Mouse (Mus musculus): ENCODE measurements around the gene Fzd7. TPM values are rescaled to one million over a fixed set of nuclear protein-coding genes. Genes with fewer than 3 reads are reported as not detected.
A peak's percentile ranks its signal among the peaks of the same experiment; 100 is the strongest.

Gene Fzd7
- polyA plus RNA-seq, 1 experiment from 2014 or later, result 5.4 TPM

GRCm38 (mm10) chr1:59470766-59471165 is 11.5 kb upstream of the Fzd7 start:
- no peak for ATAC-seq (ENCODE audit: insufficient number of reproducible peaks, insufficient read depth, low FRiP score, low read depth)
- no peak overlapping the region for H3K4me3 ChIP-seq (ENCODE audit: control insufficient read depth in 1 of 2, insufficient read depth in 1 of 2, low read depth in 1 of 2, low read length in 2 of 2)
- no peaks in the 10 kb centered on the region for H3K36me3 ChIP-seq (ENCODE audit: control insufficient read depth, insufficient read depth, low read length)
- no peak overlapping the region for H3K27ac ChIP-seq (replicated peaks in 1 of 2; ENCODE audit: control insufficient read depth in 1 of 2, insufficient read depth in 1 of 2, low read depth in 2 of 2, low read length in 2 of 2)
- H3K9me3 ChIP-seq (ENCODE audit: control insufficient read depth, low read length), result no peaks in the 10 kb centered on the region
- peaks cover 2 to 8% of the 10 kb centered on the region in 2 experiments for H3K4me1 ChIP-seq (ENCODE audit: control insufficient read depth in 2 of 2, insufficient read depth in 2 of 2, low read length in 2 of 2)
- 63% methylated on average over 4 of the region's 4 CpGs for WGBS
- H3K27me3 ChIP-seq (ENCODE audit: control insufficient read depth, insufficient read depth, low read length), result peaks cover 54% of the 10 kb centered on the region
- no peak overlapping the region for H3K9ac ChIP-seq (ENCODE audit: low read length)
- no peak overlapping the region for H3K4me2 ChIP-seq (ENCODE audit: low read length)

GRCm38 (mm10) chr1:59472368-59473180 is 9.7 kb upstream of the Fzd7 start:
- Histone ChIP-seq H3K9ac (ENCODE audit: low read length) (no peak overlapping the region), H3K9me3 (ENCODE audit: control insufficient read depth, low read length) (no peaks in the 10 kb centered on the region), H3K36me3 (ENCODE audit: control insufficient read depth, insufficient read depth, low read length) (no peaks in the 10 kb centered on the region), H3K4me3 (ENCODE audit: control insufficient read depth in 1 of 2, insufficient read depth in 1 of 2, low read depth in 1 of 2, low read length in 2 of 2) (no peak overlapping the region), H3K4me2 (ENCODE audit: low read length) (0 out of 2 replicates have a peak overlapping the region, but pooled peaks have one; percentile 2), H3K27me3 (ENCODE audit: control insufficient read depth, insufficient read depth, low read length) (peaks cover 53% of the 10 kb centered on the region), H3K4me1 (ENCODE audit: control insufficient read depth in 2 of 2, insufficient read depth in 2 of 2, low read length in 2 of 2) (peaks cover 2 to 8% of the 10 kb centered on the region in 2 experiments; a peak in 3 of 4 replicates), H3K27ac (replicated peaks in 1 of 2; ENCODE audit: control insufficient read depth in 1 of 2, insufficient read depth in 1 of 2, low read depth in 2 of 2, low read length in 2 of 2) (no peak overlapping the region)
- no peak for ATAC-seq (ENCODE audit: insufficient number of reproducible peaks, insufficient read depth, low FRiP score, low read depth)
- 9% methylated on average over 9 of the region's 11 CpGs for WGBS

DNA sequence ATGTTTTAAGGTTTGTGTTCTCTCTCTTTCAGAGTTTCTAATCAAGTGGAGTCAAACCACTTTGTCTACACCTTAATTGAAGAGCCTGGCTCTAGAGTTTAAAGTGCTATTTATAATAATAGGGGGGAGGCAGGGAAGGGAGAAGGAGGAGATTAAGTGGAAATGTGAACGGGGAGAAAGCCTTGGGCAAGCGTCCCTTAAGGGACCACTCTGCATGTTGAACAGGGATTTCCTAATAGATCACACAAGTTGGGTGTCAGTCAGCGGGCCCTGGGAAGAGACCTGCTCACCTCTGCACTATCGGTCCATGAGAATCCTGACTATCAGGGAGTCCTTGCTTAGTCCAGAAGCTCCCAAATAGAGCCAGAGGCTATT is 9.1 kb upstream of the Fzd7 start:
- Histone ChIP-seq H3K4me2 (ENCODE audit: low read length) (0 out of 2 replicates have a peak overlapping the region, but pooled peaks have one; percentile 19), H3K4me1 (ENCODE audit: control insufficient read depth in 2 of 2, insufficient read depth in 2 of 2, low read length in 2 of 2) (peaks cover 2 to 8% of the 10 kb centered on the region in 2 experiments; a peak in 3 of 4 replicates), H3K9me3 (ENCODE audit: control insufficient read depth, low read length) (no peaks in the 10 kb centered on the region), H3K36me3 (ENCODE audit: control insufficient read depth, insufficient read depth, low read length) (no peaks in the 10 kb centered on the region), H3K4me3 (ENCODE audit: control insufficient read depth in 1 of 2, insufficient read depth in 1 of 2, low read depth in 1 of 2, low read length in 2 of 2) (no peak overlapping the region), H3K27ac (replicated peaks in 1 of 2; ENCODE audit: control insufficient read depth in 1 of 2, insufficient read depth in 1 of 2, low read depth in 2 of 2, low read length in 2 of 2) (no peak overlapping the region), H3K27me3 (ENCODE audit: control insufficient read depth, insufficient read depth, low read length) (peaks cover 53% of the 10 kb centered on the region), H3K9ac (ENCODE audit: low read length) (no peak overlapping the region)
- ATAC-seq (ENCODE audit: insufficient number of reproducible peaks, insufficient read depth, low FRiP score, low read depth), result no peak
- 11% methylated on average over 4 of the region's 4 CpGs for WGBS

- H3K4me1 ChIP-seq (ENCODE audit: control insufficient read depth in 2 of 2, insufficient read depth in 2 of 2, low read length in 2 of 2), result peaks cover 2 to 8% of the 10 kb centered on the region in 2 experiments
- no peaks in the 10 kb centered on the region for H3K9me3 ChIP-seq (ENCODE audit: control insufficient read depth, low read length)
- ATAC-seq (ENCODE audit: insufficient number of reproducible peaks, insufficient read depth, low FRiP score, low read depth), result no peak
- H3K36me3 ChIP-seq (ENCODE audit: control insufficient read depth, insufficient read depth, low read length), result no peaks in the 10 kb centered on the region
- H3K9ac ChIP-seq (ENCODE audit: low read length), result no peak overlapping the region
- H3K4me3 ChIP-seq (ENCODE audit: control insufficient read depth in 1 of 2, insufficient read depth in 1 of 2, low read depth in 1 of 2, low read length in 2 of 2), result no peak overlapping the region
- H3K4me2 ChIP-seq (ENCODE audit: low read length), result no peak overlapping the region
- no peak overlapping the region for H3K27ac ChIP-seq (replicated peaks in 1 of 2; ENCODE audit: control insufficient read depth in 1 of 2, insufficient read depth in 1 of 2, low read depth in 2 of 2, low read length in 2 of 2)
- WGBS, result 34% methylated on average over 2 of the region's 2 CpGs
- H3K27me3 ChIP-seq (ENCODE audit: control insufficient read depth, insufficient read depth, low read length), result peaks cover 36% of the 10 kb centered on the region
These were observed 6.6 kb upstream of the Fzd7 start for GRCm38 (mm10) chr1:59475618-59476017.

GRCm38 (mm10) chr1:59478911-59479310 is 3.3 kb upstream of the Fzd7 start:
- no peak overlapping the region for H3K9ac ChIP-seq (ENCODE audit: low read length)
- no peaks in the 10 kb centered on the region for H3K9me3 ChIP-seq (ENCODE audit: control insufficient read depth, low read length)
- peaks cover 7 to 14% of the 10 kb centered on the region in 2 experiments for H3K4me1 ChIP-seq (ENCODE audit: control insufficient read depth in 2 of 2, insufficient read depth in 2 of 2, low read length in 2 of 2)
- H3K27ac ChIP-seq (replicated peaks in 1 of 2; ENCODE audit: control insufficient read depth in 1 of 2, insufficient read depth in 1 of 2, low read depth in 2 of 2, low read length in 2 of 2), result no peak overlapping the region
- 70% methylated on average over 3 of the region's 3 CpGs for WGBS
- no peak for ATAC-seq (ENCODE audit: insufficient number of reproducible peaks, insufficient read depth, low FRiP score, low read depth)
- no peaks in the 10 kb centered on the region for H3K36me3 ChIP-seq (ENCODE audit: control insufficient read depth, insufficient read depth, low read length)
- H3K4me2 ChIP-seq (ENCODE audit: low read length), result no peak overlapping the region
- no peak overlapping the region for H3K4me3 ChIP-seq (ENCODE audit: control insufficient read depth in 1 of 2, insufficient read depth in 1 of 2, low read depth in 1 of 2, low read length in 2 of 2)
- H3K27me3 ChIP-seq (ENCODE audit: control insufficient read depth, insufficient read depth, low read length), result peaks cover 29% of the 10 kb centered on the region

DNA sequence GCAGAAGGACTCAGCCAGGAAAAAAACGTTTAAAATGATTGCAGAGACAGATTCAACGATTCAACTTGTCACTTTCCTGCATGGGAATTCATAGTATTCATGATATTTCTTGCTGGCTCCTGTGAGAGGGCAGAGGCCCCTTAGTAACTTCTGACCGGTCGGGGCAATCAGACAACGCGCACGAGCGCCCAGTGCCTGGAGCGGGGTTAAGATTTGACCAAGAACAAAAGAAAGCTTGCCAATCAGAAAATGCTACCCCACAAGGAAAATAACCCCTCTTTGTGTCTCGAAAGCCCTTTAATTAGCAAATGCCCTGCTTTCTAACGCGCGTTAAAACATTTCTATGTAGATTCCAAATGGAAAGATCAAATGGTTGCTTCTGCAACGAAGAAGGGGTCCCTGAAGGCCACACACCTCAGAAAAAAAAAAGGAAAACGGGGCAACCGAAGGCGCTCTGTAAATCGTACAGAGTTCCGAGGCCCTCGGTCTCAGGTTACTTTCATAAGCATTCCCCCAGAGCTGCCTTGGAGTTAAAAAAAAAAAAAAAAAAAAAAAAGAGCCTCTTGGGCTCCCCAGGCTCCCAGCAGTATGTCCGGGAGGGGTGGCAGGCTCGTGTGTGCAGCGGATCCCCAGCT is 1.3 kb upstream of the Fzd7 start:
- Histone ChIP-seq H3K36me3 (ENCODE audit: control insufficient read depth, insufficient read depth, low read length) (no peaks in the 10 kb centered on the region), H3K9ac (ENCODE audit: low read length) (peak overlapping the region; percentile 70), H3K4me2 (ENCODE audit: low read length) (peak overlapping the region; percentile 90), H3K4me3 (ENCODE audit: control insufficient read depth in 1 of 2, insufficient read depth in 1 of 2, low read depth in 1 of 2, low read length in 2 of 2) (peak overlapping the region; percentile 40 to 67), H3K27ac (replicated peaks in 1 of 2; ENCODE audit: control insufficient read depth in 1 of 2, insufficient read depth in 1 of 2, low read depth in 2 of 2, low read length in 2 of 2) (peak overlapping the region; percentile 64 to 82), H3K9me3 (ENCODE audit: control insufficient read depth, low read length) (no peaks in the 10 kb centered on the region), H3K27me3 (ENCODE audit: control insufficient read depth, insufficient read depth, low read length) (peaks cover 22% of the 10 kb centered on the region), H3K4me1 (ENCODE audit: control insufficient read depth in 2 of 2, insufficient read depth in 2 of 2, low read length in 2 of 2) (peaks cover 12 to 16% of the 10 kb centered on the region in 2 experiments)
- WGBS, result 7% methylated on average over 23 of the region's 23 CpGs
- no peak for ATAC-seq (ENCODE audit: insufficient number of reproducible peaks, insufficient read depth, low FRiP score, low read depth)

DNA sequence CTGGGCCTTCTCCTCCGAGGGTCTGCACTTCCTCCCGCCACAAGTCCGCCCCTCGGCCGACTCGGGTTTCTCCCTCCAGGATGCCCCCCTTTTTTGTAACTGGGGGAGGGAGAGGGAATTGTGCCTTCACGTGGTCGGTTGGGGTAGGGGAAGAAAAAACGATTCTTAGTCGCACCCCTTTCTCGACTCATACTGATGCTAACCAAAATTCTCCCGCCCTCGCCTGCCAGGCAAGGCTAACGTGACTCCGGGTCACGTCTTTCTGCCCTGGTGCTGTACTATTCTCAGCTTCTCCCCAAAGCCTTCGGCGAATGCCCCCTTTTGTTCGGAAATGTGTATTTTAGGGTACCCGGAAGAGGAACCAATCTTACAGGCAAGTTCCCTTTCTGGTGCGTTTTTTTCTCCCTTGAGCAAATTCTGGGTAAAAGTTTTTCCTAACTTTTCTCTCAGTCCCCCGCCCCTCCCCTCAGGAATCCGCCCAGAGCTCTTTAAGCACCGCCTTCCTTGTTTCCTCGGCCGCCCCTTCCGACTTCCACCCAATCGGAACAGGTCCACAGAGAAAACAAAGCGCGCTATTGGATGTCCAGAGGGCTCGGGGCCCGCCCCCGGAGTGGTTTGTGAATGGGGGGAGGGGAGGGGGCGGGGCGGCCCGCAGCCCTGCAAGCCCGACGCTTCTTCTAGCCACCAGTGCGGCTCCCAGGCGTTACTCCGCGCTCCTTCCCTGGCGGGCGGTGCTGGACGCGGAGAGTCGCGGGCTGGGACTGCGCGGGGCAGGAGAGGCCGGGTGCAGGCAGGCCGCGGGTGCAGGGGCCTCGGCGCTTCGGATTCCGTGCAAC is 550 bp upstream of the Fzd7 start:
- Histone ChIP-seq H3K27me3 (ENCODE audit: control insufficient read depth, insufficient read depth, low read length) (peaks cover 20% of the 10 kb centered on the region), H3K4me2 (ENCODE audit: low read length) (peak overlapping the region; percentile 90), H3K9me3 (ENCODE audit: control insufficient read depth, low read length) (no peaks in the 10 kb centered on the region), H3K4me1 (ENCODE audit: control insufficient read depth in 2 of 2, insufficient read depth in 2 of 2, low read length in 2 of 2) (peaks cover 12 to 16% of the 10 kb centered on the region in 2 experiments), H3K9ac (ENCODE audit: low read length) (peak overlapping the region; percentile 76), H3K27ac (replicated peaks in 1 of 2; ENCODE audit: control insufficient read depth in 1 of 2, insufficient read depth in 1 of 2, low read depth in 2 of 2, low read length in 2 of 2) (peak overlapping the region; percentile 69 to 82), H3K4me3 (ENCODE audit: control insufficient read depth in 1 of 2, insufficient read depth in 1 of 2, low read depth in 1 of 2, low read length in 2 of 2) (peak overlapping the region; percentile 67), H3K36me3 (ENCODE audit: control insufficient read depth, insufficient read depth, low read length) (no peaks in the 10 kb centered on the region)
- ATAC-seq (ENCODE audit: insufficient number of reproducible peaks, insufficient read depth, low FRiP score, low read depth), result peak; percentile 98
- WGBS, result under 1% methylated on average over 57 of the region's 57 CpGs

Data from heart, embryonic 14.5 days (tissue).